ENCODE assay signal across 9 mouse cellular contexts in genomic region chr13:38152429-38153035, GRCm38 (mm10). TPM values are rescaled to one million over a fixed set of nuclear protein-coding genes. Genes with fewer than 3 reads are reported as not detected.
A peak's percentile ranks its signal among the peaks of the same experiment; 100 is the strongest.
DNase-seq lines count a peak whose midpoint lies in the region; ATAC-seq and TF ChIP-seq lines count a peak whose summit lies in the region.
"Had no signal": no experiment of that assay in that cellular context is flagged by ENCODE, and none has a peak within 500 bp of the region (broad histone marks: within the 10 kb centered on the region; RNA-seq: fewer than 3 reads in every experiment).

No protein-coding gene starts in this region.

- H3K4me1 ChIP-seq in testis, adult 2 months (ENCODE audit: control insufficient read depth, insufficient read depth, low read length), result peaks cover 17% of the 10 kb centered on the region
- peaks cover 12% of the 10 kb centered on the region for H3K4me1 ChIP-seq in forebrain, embryonic 11.5 days (replicated peaks; ENCODE audit: control insufficient read depth, insufficient read depth, low read length)
- H3K4me1 ChIP-seq in hindbrain, postnatal 0 days (ENCODE audit: insufficient read depth, low read length), result peaks cover 9% of the 10 kb centered on the region; the same call in 1 of the 2 replicates
- peaks cover 0 to 7% of the 10 kb centered on the region in 2 experiments; a peak in 1 of 4 replicates for H3K4me1 ChIP-seq in liver, embryonic 14.5 days (replicated peaks; ENCODE audit: control insufficient read depth in 2 of 2, insufficient read depth in 2 of 2, low read length in 1 of 2)

- H3K36me3 ChIP-seq in testis, adult 2 months (ENCODE audit: control insufficient read depth, insufficient read depth, low read length), result no peaks in the 10 kb centered on the region
- H3K36me3 ChIP-seq in forebrain, embryonic 11.5 days (ENCODE audit: control insufficient read depth, insufficient read depth, low read length), result no peaks in the 10 kb centered on the region
- no peaks in the 10 kb centered on the region for H3K36me3 ChIP-seq in hindbrain, postnatal 0 days (ENCODE audit: insufficient read depth, low read length)
- H3K36me3 ChIP-seq in liver, embryonic 14.5 days (replicated peaks; ENCODE audit: control insufficient read depth, insufficient read depth, low read depth), result no peaks in the 10 kb centered on the region

- peak overlapping the region; percentile 25 for H3K4me3 ChIP-seq in testis, adult 2 months (ENCODE audit: control insufficient read depth, low read depth, low read length)
- H3K4me3 ChIP-seq in forebrain, embryonic 11.5 days (ENCODE audit: low read depth, low read length), result peak overlapping the region; percentile 36
- peak overlapping the region; percentile 35 for H3K4me3 ChIP-seq in hindbrain, postnatal 0 days (ENCODE audit: low read length)
- peak overlapping the region; percentile 29 to 50 for H3K4me3 ChIP-seq in liver, embryonic 14.5 days (ENCODE audit: insufficient read depth in 1 of 2, low read depth in 2 of 2, low read length in 2 of 2)
- H3K4me3 ChIP-seq: myocyte had no signal

- no peak overlapping the region for H3K27ac ChIP-seq in testis, adult 2 months (ENCODE audit: control insufficient read depth, insufficient read depth, low read depth, low read length)
- H3K27ac ChIP-seq in forebrain, embryonic 11.5 days (ENCODE audit: low read depth, low read length), result no peak overlapping the region
- H3K27ac ChIP-seq in hindbrain, postnatal 0 days, result no peak overlapping the region
- no peak overlapping the region for H3K27ac ChIP-seq in liver, embryonic 14.5 days

- peak overlapping the region; percentile 76 for H3K4me2 ChIP-seq in forebrain, embryonic 11.5 days (ENCODE audit: low read depth, low read length, severe bottlenecking)
- H3K4me2 ChIP-seq in hindbrain, postnatal 0 days (ENCODE audit: low read depth, low read length), result peak overlapping the region; percentile 57
- H3K4me2 ChIP-seq in liver, embryonic 14.5 days (ENCODE audit: low read depth), result peak overlapping the region; percentile 52

- no peak for TF ChIP-seq POLR2A in testis, adult 2 months (IDR thresholded peaks at IDR 0.05; ENCODE audit: control insufficient read depth, low read depth, low read length)

- intact Hi-C loops in left cerebral cortex, postnatal 10 days (cut with DNase I), result no loop called here

- ATAC-seq in forebrain, embryonic 11.5 days (replicated peaks; ENCODE audit: low FRiP score), result peak; percentile 60
- no peak for ATAC-seq in hindbrain, postnatal 0 days
- no peak for ATAC-seq in liver, embryonic 14.5 days (ENCODE audit: insufficient read depth)

- TF ChIP-seq EP300 in liver, embryonic 14.5 days (IDR thresholded peaks at IDR 0.05; ENCODE audit: low read depth), result no peak

- no peaks in the 10 kb centered on the region for H3K9me3 ChIP-seq in forebrain, embryonic 11.5 days (ENCODE audit: control insufficient read depth, low read length)
- H3K9me3 ChIP-seq in hindbrain, postnatal 0 days (ENCODE audit: low read length), result no peaks in the 10 kb centered on the region
- H3K9me3 ChIP-seq in liver, embryonic 14.5 days (ENCODE audit: control insufficient read depth, low read length), result no peaks in the 10 kb centered on the region

- DNase-seq in testis, postnatal 14 days (ENCODE audit: low spot score), result no peak
- DNase-seq in forebrain, embryonic 11.5 days (ENCODE audit: low spot score), result peak; percentile 70
- peak; percentile 9 for DNase-seq in hindbrain, postnatal 0 days (ENCODE audit: low spot score)
- DNase-seq in liver, embryonic 14.5 days (ENCODE audit: low read depth in 3 of 3, low spot score in 3 of 3), result no peak
- DNase-seq in neural tube, embryonic 10.5 days (ENCODE audit: extremely low spot score, low spot score), result peak; percentile 65
- DNase-seq in gastrocnemius, postnatal 25 days, result no peak
- no peak for DNase-seq in left cerebral cortex, postnatal 10 days (ENCODE audit: extremely low spot score in 1 of 2, low spot score in 2 of 2)

- peaks cover 3% of the 10 kb centered on the region for H3K27me3 ChIP-seq in testis, adult 2 months (ENCODE audit: control insufficient read depth, insufficient read depth, low read length)
- H3K27me3 ChIP-seq in forebrain, embryonic 11.5 days (ENCODE audit: control insufficient read depth, insufficient read depth, low read length), result peaks cover 39% of the 10 kb centered on the region
- H3K27me3 ChIP-seq in hindbrain, postnatal 0 days (ENCODE audit: insufficient read depth, low read length), result peaks cover 69% of the 10 kb centered on the region
- H3K27me3 ChIP-seq in liver, embryonic 14.5 days (ENCODE audit: control insufficient read depth, insufficient read depth, low read length), result peaks cover 52% of the 10 kb centered on the region

- under 1% methylated on average over 31 of the region's 31 CpGs for WGBS in forebrain, embryonic 11.5 days
- under 1% methylated on average over 31 of the region's 31 CpGs for WGBS in hindbrain, postnatal 0 days
- under 1% methylated on average over 31 of the region's 31 CpGs for WGBS in liver, embryonic 14.5 days (ENCODE audit: insufficient replicate concordance)

- H3K9ac ChIP-seq in forebrain, embryonic 11.5 days (ENCODE audit: low read length), result no peak overlapping the region
- no peak overlapping the region for H3K9ac ChIP-seq in hindbrain, postnatal 0 days (replicated peaks; ENCODE audit: low read length)
- no peak overlapping the region for H3K9ac ChIP-seq in liver, embryonic 14.5 days (replicated peaks)

- no peak for TF ChIP-seq CTCF in testis, adult 2 months (IDR thresholded peaks at IDR 0.05; ENCODE audit: control insufficient read depth, insufficient read depth, insufficient replicate concordance, low read depth, low read length)
- TF ChIP-seq CTCF in hindbrain, postnatal 0 days (IDR thresholded peaks at IDR 0.05; ENCODE audit: low read depth), result no peak
- TF ChIP-seq CTCF in liver, embryonic 14.5 days (IDR thresholded peaks at IDR 0.05; ENCODE audit: low read depth), result no peak

RNA-seq across cellular contexts. Expression of gene Dsp, which starts 1.4 kb away (rescaled TPM):
- polyA plus RNA-seq in testis, adult 2 months (2012; rRNA removed), result 0.21 and 0.48 TPM in 2 replicates
- polyA plus RNA-seq in forebrain, embryonic 11.5 days (2014; fragmentation: Nextera tagmentation; extraction: Ambion mirVana), result 1.1 and 1.3 TPM in 2 replicates
- total RNA-seq in hindbrain, postnatal 0 days (2014; rRNA removed), result 0.58 and 0.73 TPM in 2 replicates
- 0.28 and 0.35 TPM in 2 replicates for polyA plus RNA-seq in hindbrain, postnatal 0 days (2015; fragmentation: Nextera tagmentation; extraction: Ambion mirVana)
- 1.2 and 1.8 TPM in 2 replicates for polyA plus RNA-seq in liver, embryonic 14.5 days (2012; rRNA removed)
- polyA plus RNA-seq in liver, embryonic 14.5 days (2014; fragmentation: Nextera tagmentation; extraction: Ambion mirVana), result 2.0 TPM in 2 replicates
- total RNA-seq in gastrocnemius, postnatal 25 days (2021), result under 1 TPM in 1 of 2 experiments, not detected in 1; 0.56 TPM
- total RNA-seq in left cerebral cortex, postnatal 10 days (2021), result under 1 TPM; 0.26 to 0.41 TPM
- polyA plus RNA-seq: myocyte had no signal

RNA-seq across cellular contexts. Expression of gene Snrnp48, which starts 52.2 kb away (rescaled TPM):
- 16.0 and 17.1 TPM in 2 replicates for polyA plus RNA-seq in testis, adult 2 months (2012; rRNA removed)
- polyA plus RNA-seq in forebrain, embryonic 11.5 days (2014; fragmentation: Nextera tagmentation; extraction: Ambion mirVana), result 44.8 and 45.5 TPM in 2 replicates
- total RNA-seq in hindbrain, postnatal 0 days (2014; rRNA removed), result 7.8 and 10.4 TPM in 2 replicates
- polyA plus RNA-seq in hindbrain, postnatal 0 days (2015; fragmentation: Nextera tagmentation; extraction: Ambion mirVana), result 17.7 and 23.0 TPM in 2 replicates
- 9.5 and 15.8 TPM in 2 replicates for polyA plus RNA-seq in liver, embryonic 14.5 days (2012; rRNA removed)
- polyA plus RNA-seq in liver, embryonic 14.5 days (2014; fragmentation: Nextera tagmentation; extraction: Ambion mirVana), result 10.9 and 12.0 TPM in 2 replicates
- 10 to 100 TPM in 1 of 2 experiments, 1 to 10 TPM in 1; 6.5 to 11.0 TPM for total RNA-seq in gastrocnemius, postnatal 25 days (2021)
- total RNA-seq in left cerebral cortex, postnatal 10 days (2021), result 10 to 100 TPM; 15.2 to 16.4 TPM

Comparison
In these comparisons a context has a peak if more than half of its experiments do, and no peak if none do; other contexts are left out.
1. DNase-seq: peak in forebrain, embryonic 11.5 days (single experiment), hindbrain, postnatal 0 days (single experiment) and neural tube, embryonic 10.5 days (single experiment); none in testis, postnatal 14 days (single experiment), liver, embryonic 14.5 days (0 of 3), gastrocnemius, postnatal 25 days (single experiment) and left cerebral cortex, postnatal 10 days (0 of 2).
2. Peak in every context shown above with its lines, with median percentiles within 50 percentile points of each other: H3K4me3 ChIP-seq and H3K4me2 ChIP-seq.